Mouse (Mus musculus) forebrain, embryonic 10.5 days (tissue): ENCODE results near the gene Rnf146. TPM values are rescaled to one million over a fixed set of nuclear protein-coding genes. Genes with fewer than 3 reads are reported as not detected.
"Not testable (repeated sequence)": the region's sequence is repeated elsewhere in the genome, so short reads cannot be mapped to it uniquely, and the experiment has no call there.

Source experiments
- DNase-seq: peaks from one replicate; pipeline ENCODE4 v3.0.0-alpha.2; 2017; ENCODE audit warnings: low spot score; ENCODE audit errors: extremely low spot score
- H3K27ac ChIP-seq: fragments of 300-500 bp; sonication (generic); 2 replicates; pipeline ENCODE4 v1.5.1; 2016; ENCODE audit warnings: mild to moderate bottlenecking
- H3K27me3 ChIP-seq: fragments of 300-500 bp; sonication (generic); 2 replicates; pipeline ENCODE4 v1.6.1; 2016; ENCODE audit warnings: mild to moderate bottlenecking; ENCODE audit not compliant: poor library complexity, severe bottlenecking
- H3K36me3 ChIP-seq: fragments of 300-500 bp; sonication (generic); replicated peaks from 2 replicates; pipeline ENCODE4 v1.6.1; 2016; ENCODE audit warnings: mild to moderate bottlenecking, moderate library complexity
- H3K4me1 ChIP-seq: fragments of 300-500 bp; sonication (generic); 2 replicates; pipeline ENCODE4 v1.6.1; 2016
- H3K4me3 ChIP-seq: fragments of 300-500 bp; sonication (generic); 2 replicates; pipeline ENCODE4 v1.5.1; 2016; ENCODE audit warnings: mild to moderate bottlenecking, moderate library complexity
- H3K9me3 ChIP-seq: fragments of 300-500 bp; sonication (generic); 2 replicates; pipeline ENCODE4 v1.6.1; 2016; ENCODE audit warnings: mild to moderate bottlenecking, moderate library complexity
- WGBS: fragments of 180-500 bp; shearing (Covaris S2); methylation state at CpG from one replicate; pipeline ENCODE4 v1.1.7; 2016; 5-methylcytosine and 5-hydroxymethylcytosine counted together
- polyA plus RNA-seq: library from polyadenylated mRNA; unstranded; fragments of >200 nt; fragmentation: Nextera tagmentation; extraction: Ambion mirVana; gene quantifications from 2 replicates; pipeline ENCODE4 v1.2.1, GENCODE M21; 2016

The Rnf146 gene
- 49.2 and 50.1 TPM in 2 replicates for polyA plus RNA-seq

- Histone ChIP-seq H3K9me3 (no peaks in the 10 kb centered on the region), H3K4me3 (peak within 1 kb of the TSS; percentile 93), H3K36me3 (no peaks in the 10 kb centered on the region), H3K27ac (peak within 1 kb of the TSS; percentile 99), H3K4me1 (peaks cover 26% of the 10 kb centered on the region), H3K27me3 (no peaks in the 10 kb centered on the region)
- no peak for DNase-seq
- 12% methylated on average over 15 of the region's 15 CpGs for WGBS
These were observed at the start of gene Rnf146 for GRCm38 (mm10) chr10:29362197-29362900. TSS of gene Rnf146 (minus strand) at chr10:29362442.

GRCm38 (mm10) chr10:29402656-29403268, 40.5 kb upstream of the Rnf146 start:
- DNase-seq: no peak
- H3K27me3 ChIP-seq: no peaks in the 10 kb centered on the region
- H3K27ac ChIP-seq: no peak overlapping the region
- no peaks in the 10 kb centered on the region for H3K9me3 ChIP-seq
- H3K4me1 ChIP-seq: peaks cover 5% of the 10 kb centered on the region; the same call in 1 of the 2 replicates
- no peaks in the 10 kb centered on the region for H3K36me3 ChIP-seq
- H3K4me3 ChIP-seq: no peak overlapping the region
- WGBS: 62% methylated on average over 8 of the region's 8 CpGs

GRCm38 (mm10) chr10:29394890-29395289, 32.6 kb upstream of the Rnf146 start:
- H3K27ac ChIP-seq, DNase-seq, H3K4me1 ChIP-seq, H3K36me3 ChIP-seq, H3K9me3 ChIP-seq, H3K4me3 ChIP-seq, H3K27me3 ChIP-seq: not testable (repeated sequence)
- WGBS: 68% methylated on average over 2 of the region's 2 CpGs

DNA sequence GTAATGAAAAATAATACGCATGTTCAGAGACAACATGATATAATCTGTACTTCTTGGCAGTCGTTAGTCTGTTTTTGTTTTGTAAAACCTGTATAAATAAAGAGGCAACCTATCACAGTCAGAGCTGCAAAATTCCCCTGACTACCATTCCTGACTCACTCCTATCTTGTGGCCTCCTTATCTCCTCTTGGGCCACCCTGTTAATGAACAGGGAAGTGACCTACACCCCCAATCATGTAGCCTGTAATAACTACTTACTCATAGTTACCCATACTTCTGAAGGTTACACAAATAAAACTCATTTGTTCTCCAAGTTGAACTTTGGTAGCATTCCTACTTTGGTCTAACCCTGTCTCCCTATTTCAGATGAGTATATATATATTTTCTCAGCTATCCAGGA, 19.3 kb upstream of the Rnf146 start:
- Histone ChIP-seq H3K27ac (no peak overlapping the region), H3K36me3 (no peaks in the 10 kb centered on the region), H3K9me3 (no peaks in the 10 kb centered on the region), H3K4me1 (no peaks in the 10 kb centered on the region), H3K27me3 (no peaks in the 10 kb centered on the region), H3K4me3 (no peak overlapping the region)
- 91% methylated on average over 2 of the region's 2 CpGs for WGBS
- no peak for DNase-seq

DNA sequence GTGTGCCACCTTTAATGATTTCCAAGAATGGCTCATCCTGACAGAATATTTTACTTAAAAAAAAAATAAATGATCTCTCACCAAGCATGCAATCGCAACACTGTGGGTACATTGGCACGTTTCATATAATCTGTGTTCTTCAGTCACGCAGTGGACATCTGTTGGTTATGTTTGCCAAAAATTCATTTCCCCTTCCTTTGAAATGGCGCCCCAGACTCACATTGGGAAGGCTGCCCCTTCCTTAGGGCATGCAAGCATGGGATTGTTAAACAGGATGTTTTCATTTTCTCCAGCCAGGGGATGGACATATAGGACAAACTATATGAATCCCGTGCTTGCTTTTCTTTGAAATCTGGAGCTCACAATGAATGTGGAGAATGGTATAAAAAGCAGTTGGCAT, 11.8 kb upstream of the Rnf146 start:
- Histone ChIP-seq H3K36me3 (no peaks in the 10 kb centered on the region), H3K4me3 (no peak overlapping the region), H3K9me3 (no peaks in the 10 kb centered on the region), H3K27me3 (no peaks in the 10 kb centered on the region), H3K27ac (no peak overlapping the region), H3K4me1 (no peaks in the 10 kb centered on the region)
- WGBS: 88% methylated on average over 5 of the region's 5 CpGs
- DNase-seq: no peak

- under 1% methylated on average over 98 of the region's 100 CpGs for WGBS
- DNase-seq: peak; percentile 86
- H3K4me1 ChIP-seq: peaks cover 29% of the 10 kb centered on the region
- peak overlapping the region; percentile 99 for H3K27ac ChIP-seq
- peak overlapping the region; percentile 93 for H3K4me3 ChIP-seq
- no peaks in the 10 kb centered on the region for H3K9me3 ChIP-seq
- no peaks in the 10 kb centered on the region for H3K27me3 ChIP-seq
- H3K36me3 ChIP-seq: peaks cover 4% of the 10 kb centered on the region; the same call in 1 of the 2 replicates
These were observed 612 bp downstream of the Rnf146 start for GRCm38 (mm10) chr10:29361464-29362196.

GRCm38 (mm10) chr10:29361095-29361463, 1.2 kb downstream of the Rnf146 start:
- Histone ChIP-seq H3K27ac (peak overlapping the region; percentile 99), H3K4me3 (peak overlapping the region; percentile 93), H3K9me3 (no peaks in the 10 kb centered on the region), H3K36me3 (peaks cover 4% of the 10 kb centered on the region; the same call in 1 of the 2 replicates), H3K27me3 (no peaks in the 10 kb centered on the region), H3K4me1 (peaks cover 29% of the 10 kb centered on the region)
- WGBS: 4% methylated on average over 6 of the region's 6 CpGs
- DNase-seq: no peak

DNA sequence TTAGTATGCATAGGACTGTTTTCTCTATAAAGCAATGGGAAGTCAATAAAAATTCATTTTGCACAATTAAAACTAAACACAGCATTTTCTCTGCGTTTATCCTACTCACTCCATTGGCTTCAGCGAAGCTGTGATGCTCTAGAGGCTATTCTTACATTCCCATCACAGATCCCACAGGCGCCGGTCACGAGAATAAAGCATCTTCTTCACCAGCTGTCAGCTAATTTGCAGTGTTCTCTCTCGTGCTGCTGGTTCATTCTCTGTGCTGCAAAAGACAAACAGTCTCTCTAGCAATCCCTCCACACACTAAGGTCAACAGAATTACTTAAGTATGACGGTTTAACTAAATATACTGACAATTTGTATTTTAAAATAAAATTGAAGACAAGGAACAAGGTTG, 8.1 kb downstream of the Rnf146 start:
- DNase-seq: no peak
- Histone ChIP-seq H3K36me3 (peaks cover 41% of the 10 kb centered on the region), H3K4me1 (peaks cover 4% of the 10 kb centered on the region; the same call in 1 of the 2 replicates), H3K27me3 (no peaks in the 10 kb centered on the region), H3K4me3 (no peak overlapping the region), H3K9me3 (no peaks in the 10 kb centered on the region), H3K27ac (no peak overlapping the region)
- 86% methylated on average over 7 of the region's 7 CpGs for WGBS

GRCm38 (mm10) chr10:29352575-29352974, 9.7 kb downstream of the Rnf146 start:
- 89% methylated on average over 3 of the region's 3 CpGs for WGBS
- DNase-seq: no peak
- peaks cover 50% of the 10 kb centered on the region for H3K36me3 ChIP-seq
- H3K4me1 ChIP-seq: peaks cover 2% of the 10 kb centered on the region; the same call in 1 of the 2 replicates
- no peaks in the 10 kb centered on the region for H3K27me3 ChIP-seq
- no peak overlapping the region for H3K27ac ChIP-seq
- no peaks in the 10 kb centered on the region for H3K9me3 ChIP-seq
- no peak overlapping the region for H3K4me3 ChIP-seq

- H3K9me3 ChIP-seq: no peaks in the 10 kb centered on the region
- H3K4me1 ChIP-seq: no peaks in the 10 kb centered on the region
- H3K27ac ChIP-seq: no peak overlapping the region
- no peak for DNase-seq
- H3K4me3 ChIP-seq: no peak overlapping the region
- no peaks in the 10 kb centered on the region for H3K27me3 ChIP-seq
- WGBS: 96% methylated on average over 2 of the region's 2 CpGs
- H3K36me3 ChIP-seq: peaks cover 58% of the 10 kb centered on the region
These were observed 10.8 kb downstream of the Rnf146 start for GRCm38 (mm10) chr10:29351420-29351819.

DNA sequence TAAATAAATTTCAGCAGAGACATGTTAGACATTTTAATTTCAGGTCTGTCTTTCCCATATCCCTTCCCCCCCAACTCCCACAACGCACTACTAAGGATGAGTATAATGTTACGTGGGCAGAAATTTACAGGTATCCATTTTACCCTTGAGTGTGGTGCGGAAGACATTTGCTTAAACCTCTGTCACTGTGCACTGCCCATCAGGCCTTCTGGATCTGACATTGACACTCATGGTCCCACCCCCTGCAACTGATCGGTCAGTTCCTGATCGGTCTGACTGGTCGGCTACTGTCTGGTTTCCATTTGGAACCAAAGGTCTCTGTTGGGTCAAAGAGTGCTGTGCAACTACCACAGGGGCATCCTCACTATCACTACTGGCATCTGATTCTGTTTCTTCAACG, 15.6 kb downstream of the Rnf146 start:
- 96% methylated on average over 7 of the region's 7 CpGs for WGBS
- no peaks in the 10 kb centered on the region for H3K27me3 ChIP-seq
- H3K4me3 ChIP-seq: no peak overlapping the region
- H3K4me1 ChIP-seq: no peaks in the 10 kb centered on the region
- no peaks in the 10 kb centered on the region for H3K9me3 ChIP-seq
- H3K36me3 ChIP-seq: peaks cover 76% of the 10 kb centered on the region
- no peak for DNase-seq
- H3K27ac ChIP-seq: no peak overlapping the region

DNA sequence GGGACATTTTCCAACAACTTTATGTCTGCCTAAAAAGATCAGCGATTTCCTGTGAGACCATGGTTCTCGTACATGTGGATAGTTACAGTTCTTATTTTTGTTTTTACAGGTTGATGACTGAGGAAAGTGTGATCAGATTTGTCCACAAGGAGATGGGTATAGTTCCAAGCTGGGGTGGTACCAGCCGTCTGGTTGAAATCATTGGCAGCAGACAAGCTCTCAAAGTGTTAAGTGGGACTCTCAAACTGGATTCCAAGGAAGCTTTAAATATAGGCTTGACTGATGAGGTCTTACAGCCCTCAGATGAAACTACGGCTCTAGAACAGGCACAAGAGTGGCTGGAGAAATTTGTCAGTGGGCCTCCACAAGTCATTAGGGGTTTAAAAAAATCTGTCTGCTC, 18.0 kb downstream of the Rnf146 start:
- no peak overlapping the region for H3K27ac ChIP-seq
- H3K27me3 ChIP-seq: no peaks in the 10 kb centered on the region
- H3K36me3 ChIP-seq: peaks cover 65% of the 10 kb centered on the region
- no peak overlapping the region for H3K4me3 ChIP-seq
- H3K9me3 ChIP-seq: no peaks in the 10 kb centered on the region
- WGBS: 93% methylated on average over 4 of the region's 4 CpGs
- DNase-seq: no peak
- no peaks in the 10 kb centered on the region for H3K4me1 ChIP-seq
